Mouse (Mus musculus): ENCODE results near the gene Plxna1. TPM values are rescaled to one million over a fixed set of nuclear protein-coding genes. Genes with fewer than 3 reads are reported as not detected.

Gene Plxna1
- polyA plus RNA-seq, 1 experiment = 33.2 TPM

- no peak for DNase-seq
- TF ChIP-seq POLR2A (IDR thresholded peaks at IDR 0.05; ENCODE audit: low read depth, low read length) = no peak
- TF ChIP-seq CTCF (conservative IDR thresholded peaks at IDR 0.05; ENCODE audit: insufficient read depth, insufficient read length, low read depth, low read length) = no peak
- H3K4me3 ChIP-seq (ENCODE audit: insufficient read depth, low read depth, low read length) = no peak overlapping the region
- WGBS = 59% methylated on average over 5 of the region's 5 CpGs
- H3K4me1 ChIP-seq (ENCODE audit: control insufficient read depth, insufficient read depth, low read length) = peaks cover 36% of the 10 kb centered on the region
- H3K27me3 ChIP-seq (replicated peaks; ENCODE audit: control insufficient read depth, insufficient read depth, low read length) = no peaks in the 10 kb centered on the region
- peak overlapping the region; percentile 67 for H3K27ac ChIP-seq (ENCODE audit: insufficient read depth, low read depth, low read length)
- H3K36me3 ChIP-seq (ENCODE audit: control insufficient read depth, insufficient read depth, low read length) = no peaks in the 10 kb centered on the region
Measured at GRCm38 (mm10) chr6:89354076-89354475, 8.3 kb downstream of the Plxna1 start.

GRCm38 (mm10) chr6:89353101-89353500 lies 9.3 kb downstream of the Plxna1 start:
- Histone ChIP-seq H3K4me1 (ENCODE audit: control insufficient read depth, insufficient read depth, low read length) (peaks cover 34% of the 10 kb centered on the region), H3K27me3 (replicated peaks; ENCODE audit: control insufficient read depth, insufficient read depth, low read length) (no peaks in the 10 kb centered on the region), H3K4me3 (ENCODE audit: insufficient read depth, low read depth, low read length) (no peak overlapping the region), H3K27ac (ENCODE audit: insufficient read depth, low read depth, low read length) (peak overlapping the region; percentile 67), H3K36me3 (ENCODE audit: control insufficient read depth, insufficient read depth, low read length) (no peaks in the 10 kb centered on the region)
- TF ChIP-seq CTCF (conservative IDR thresholded peaks at IDR 0.05; ENCODE audit: insufficient read depth, insufficient read length, low read depth, low read length) = no peak
- TF ChIP-seq POLR2A (IDR thresholded peaks at IDR 0.05; ENCODE audit: low read depth, low read length) = no peak
- DNase-seq = peak; percentile 80
- WGBS = 28% methylated on average over 8 of the region's 8 CpGs

DNA sequence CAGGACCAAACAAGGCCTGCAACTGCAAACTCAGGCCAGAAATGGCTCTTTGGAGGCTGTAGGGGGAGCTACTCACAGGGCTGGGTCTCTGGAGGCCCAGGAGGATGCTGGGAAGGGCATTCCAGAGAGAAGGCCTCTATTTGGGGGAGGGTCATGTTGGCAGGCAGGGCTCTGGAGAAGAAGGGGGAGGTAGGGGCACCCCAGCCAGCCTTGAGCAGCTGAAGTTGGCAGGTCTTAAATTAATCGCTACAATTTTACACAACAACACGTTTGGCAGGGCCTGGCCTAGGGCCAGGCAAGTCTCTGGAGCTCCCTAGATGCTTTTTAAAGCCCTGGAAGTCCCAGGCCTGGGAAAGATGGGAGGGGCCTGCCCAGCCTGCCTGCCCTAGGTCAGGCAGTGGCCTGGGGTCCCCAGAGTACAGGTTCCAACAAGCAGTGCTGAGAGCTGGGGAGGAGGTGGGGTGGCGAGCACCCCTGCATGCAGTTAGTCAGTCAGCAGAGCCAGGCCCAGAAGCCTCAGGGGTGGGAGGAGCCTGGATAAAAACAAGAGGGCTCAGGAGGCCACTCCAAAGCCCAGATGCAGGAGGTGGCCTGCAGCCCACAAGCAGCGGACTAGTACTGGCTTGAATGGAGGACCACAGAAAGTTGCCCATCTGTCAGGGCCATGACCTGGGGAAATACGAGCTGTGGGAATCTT lies 10.8 kb downstream of the Plxna1 start:
- DNase-seq = peak; percentile 78

GRCm38 (mm10) chr6:89350520-89350919 lies 11.9 kb downstream of the Plxna1 start:
- peak overlapping the region; percentile 43 for H3K27ac ChIP-seq (ENCODE audit: insufficient read depth, low read depth, low read length)

More for the DNA sequence above, 10.8 kb downstream of the Plxna1 start:
- 27% methylated on average over 5 of the region's 5 CpGs for WGBS
- Histone ChIP-seq H3K36me3 (ENCODE audit: control insufficient read depth, insufficient read depth, low read length) (no peaks in the 10 kb centered on the region), H3K4me1 (ENCODE audit: control insufficient read depth, insufficient read depth, low read length) (peaks cover 34% of the 10 kb centered on the region), H3K27me3 (replicated peaks; ENCODE audit: control insufficient read depth, insufficient read depth, low read length) (no peaks in the 10 kb centered on the region), H3K27ac (ENCODE audit: insufficient read depth, low read depth, low read length) (peak overlapping the region; percentile 47), H3K4me3 (ENCODE audit: insufficient read depth, low read depth, low read length) (no peak overlapping the region)
- TF ChIP-seq POLR2A (IDR thresholded peaks at IDR 0.05; ENCODE audit: low read depth, low read length) (no peak), CTCF (conservative IDR thresholded peaks at IDR 0.05; ENCODE audit: insufficient read depth, insufficient read length, low read depth, low read length) (peak; percentile 40; the same call in 1 of the 2 replicates)

DNA sequence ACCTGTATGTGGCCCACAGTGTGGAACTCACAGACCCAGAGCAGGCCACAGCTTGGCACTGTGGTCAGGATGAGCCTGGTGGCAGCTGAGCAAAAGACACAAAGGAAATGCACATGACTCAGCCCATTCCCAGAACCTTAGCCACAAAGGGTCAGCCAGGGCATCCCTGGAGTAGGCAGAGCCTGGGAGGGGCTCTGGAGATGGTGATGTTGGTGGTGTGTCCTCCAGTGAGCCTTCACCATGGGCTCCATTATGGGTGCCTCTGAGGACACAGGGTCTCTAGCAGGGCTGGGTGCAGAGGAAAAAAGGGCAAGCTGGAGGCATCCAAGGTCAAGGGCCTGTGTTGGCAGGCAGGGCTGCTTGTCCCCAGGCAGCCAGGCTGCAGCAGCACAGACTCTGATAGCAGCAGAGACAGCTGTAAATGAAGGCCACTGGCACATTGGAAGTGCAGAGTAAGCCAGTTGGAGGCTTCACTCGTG lies 12.3 kb downstream of the Plxna1 start:
- peak overlapping the region; percentile 43 for H3K27ac ChIP-seq (ENCODE audit: insufficient read depth, low read depth, low read length)
- no peak overlapping the region for H3K4me3 ChIP-seq (ENCODE audit: insufficient read depth, low read depth, low read length)
- no peaks in the 10 kb centered on the region for H3K27me3 ChIP-seq (replicated peaks; ENCODE audit: control insufficient read depth, insufficient read depth, low read length)
- no peaks in the 10 kb centered on the region for H3K36me3 ChIP-seq (ENCODE audit: control insufficient read depth, insufficient read depth, low read length)
- WGBS = 28% methylated on average over 1 of the region's 1 CpGs
- DNase-seq = peak; percentile 39
- TF ChIP-seq POLR2A (IDR thresholded peaks at IDR 0.05; ENCODE audit: low read depth, low read length) (no peak), CTCF (conservative IDR thresholded peaks at IDR 0.05; ENCODE audit: insufficient read depth, insufficient read length, low read depth, low read length) (no peak)
- peaks cover 47% of the 10 kb centered on the region for H3K4me1 ChIP-seq (ENCODE audit: control insufficient read depth, insufficient read depth, low read length)

More at GRCm38 (mm10) chr6:89350520-89350919, 11.9 kb downstream of the Plxna1 start:
- H3K4me3 ChIP-seq (ENCODE audit: insufficient read depth, low read depth, low read length) = no peak overlapping the region
- WGBS = 96% methylated on average over 2 of the region's 2 CpGs
- no peak for DNase-seq
- peaks cover 43% of the 10 kb centered on the region for H3K4me1 ChIP-seq (ENCODE audit: control insufficient read depth, insufficient read depth, low read length)
- H3K27me3 ChIP-seq (replicated peaks; ENCODE audit: control insufficient read depth, insufficient read depth, low read length) = no peaks in the 10 kb centered on the region
- no peak for TF ChIP-seq POLR2A (IDR thresholded peaks at IDR 0.05; ENCODE audit: low read depth, low read length)
- no peak for TF ChIP-seq CTCF (conservative IDR thresholded peaks at IDR 0.05; ENCODE audit: insufficient read depth, insufficient read length, low read depth, low read length)
- no peaks in the 10 kb centered on the region for H3K36me3 ChIP-seq (ENCODE audit: control insufficient read depth, insufficient read depth, low read length)

GRCm38 (mm10) chr6:89348363-89348762 lies 14.1 kb downstream of the Plxna1 start:
- Histone ChIP-seq H3K27me3 (replicated peaks; ENCODE audit: control insufficient read depth, insufficient read depth, low read length) (no peaks in the 10 kb centered on the region), H3K4me3 (ENCODE audit: insufficient read depth, low read depth, low read length) (no peak overlapping the region), H3K27ac (ENCODE audit: insufficient read depth, low read depth, low read length) (no peak overlapping the region), H3K36me3 (ENCODE audit: control insufficient read depth, insufficient read depth, low read length) (no peaks in the 10 kb centered on the region), H3K4me1 (ENCODE audit: control insufficient read depth, insufficient read depth, low read length) (peaks cover 45% of the 10 kb centered on the region)
- no peak for TF ChIP-seq POLR2A (IDR thresholded peaks at IDR 0.05; ENCODE audit: low read depth, low read length)
- TF ChIP-seq CTCF (conservative IDR thresholded peaks at IDR 0.05; ENCODE audit: insufficient read depth, insufficient read length, low read depth, low read length) = no peak
- no peak for DNase-seq
- 81% methylated on average over 9 of the region's 9 CpGs for WGBS

DNA sequence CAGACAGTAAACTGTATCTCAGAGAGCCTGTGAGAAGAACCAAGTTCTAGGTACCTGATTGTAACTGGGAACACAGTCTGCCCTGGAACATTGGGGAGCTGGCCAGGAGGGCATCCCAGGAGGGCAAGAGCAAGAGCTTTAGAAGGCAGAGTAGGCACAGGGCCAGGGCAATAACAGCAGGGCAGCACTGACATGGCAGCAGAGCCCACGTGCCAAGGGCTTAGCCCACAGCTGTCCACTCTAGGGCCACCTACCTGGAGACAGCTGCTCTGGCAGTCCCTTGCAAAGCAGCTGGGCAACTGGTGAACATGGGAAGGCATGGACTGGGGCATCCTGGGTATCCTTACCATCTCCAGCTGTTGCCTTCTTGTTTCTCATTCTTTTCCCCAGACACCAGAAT lies 14.6 kb downstream of the Plxna1 start:
- H3K4me1 ChIP-seq (ENCODE audit: control insufficient read depth, insufficient read depth, low read length) = peaks cover 42% of the 10 kb centered on the region
- no peaks in the 10 kb centered on the region for H3K27me3 ChIP-seq (replicated peaks; ENCODE audit: control insufficient read depth, insufficient read depth, low read length)
- TF ChIP-seq CTCF (conservative IDR thresholded peaks at IDR 0.05; ENCODE audit: insufficient read depth, insufficient read length, low read depth, low read length) (no peak), POLR2A (IDR thresholded peaks at IDR 0.05; ENCODE audit: low read depth, low read length) (no peak)
- H3K36me3 ChIP-seq (ENCODE audit: control insufficient read depth, insufficient read depth, low read length) = no peaks in the 10 kb centered on the region
- H3K4me3 ChIP-seq (ENCODE audit: insufficient read depth, low read depth, low read length) = no peak overlapping the region
- no peak overlapping the region for H3K27ac ChIP-seq (ENCODE audit: insufficient read depth, low read depth, low read length)
- WGBS = 40% methylated on average over 1 of the region's 1 CpGs
- DNase-seq = peak; percentile 42

Data from kidney, adult 2 months (tissue).